Mouse (Mus musculus) spleen, adult 2 months (tissue): ENCODE measurements around the gene Fam167b.

Source experiments
- CTCF ChIP-seq: fragments of 200-500 bp; IDR thresholded peaks from 2 replicates; pipeline ENCODE4 v1.5.1; 2011; ENCODE audit warnings: mild to moderate bottlenecking, inconsistent platforms; ENCODE audit not compliant: insufficient read depth, insufficient read length, insufficient replicate concordance; ENCODE audit errors: extremely low read depth
- POLR2A ChIP-seq: fragments of 200-500 bp; IDR thresholded peaks from 2 replicates; pipeline ENCODE4 v1.6.1; 2011; ENCODE audit warnings: low read depth, low read length, inconsistent platforms

DNA sequence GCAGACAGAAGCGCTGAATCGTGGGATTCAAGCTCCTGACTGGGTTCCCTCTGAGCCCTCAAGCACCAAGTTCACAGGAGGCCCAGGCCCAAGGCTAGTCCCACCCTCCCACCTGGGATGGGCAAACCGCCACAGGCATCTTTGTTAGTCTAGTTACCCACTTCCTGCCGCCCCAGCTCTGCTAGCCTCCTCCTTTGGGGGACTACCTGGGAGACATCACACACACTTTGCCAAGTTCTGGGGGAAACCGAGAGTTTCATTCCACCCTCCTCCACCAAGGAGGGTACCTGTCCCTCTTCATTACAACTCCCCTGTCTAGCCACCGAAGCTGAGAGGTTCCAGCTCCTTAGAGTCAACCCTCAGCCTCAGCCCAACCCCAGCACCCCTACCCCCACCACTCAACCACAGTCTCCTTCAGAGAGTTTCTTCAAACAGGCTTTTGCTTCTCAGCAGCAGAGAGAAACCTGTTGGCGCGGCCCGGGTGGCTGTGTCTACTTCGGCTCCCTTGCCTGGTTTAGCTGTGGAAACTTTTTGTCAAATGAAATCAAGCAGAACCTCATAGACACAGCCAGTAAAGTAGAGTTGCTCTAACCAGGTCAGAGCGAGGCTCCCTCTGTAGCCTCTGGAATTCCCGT is 19.9 kb downstream of the Fam167b start:
- TF ChIP-seq POLR2A (no peak), CTCF (no peak)
